Mouse (Mus musculus) forebrain, embryonic 16.5 days (tissue): ENCODE data around the gene Pea15a. TPM values are rescaled to one million over a fixed set of nuclear protein-coding genes. Genes with fewer than 3 reads are reported as not detected.

Experiments used
- ATAC-seq: fragments of 200-750 bp; cut with Nextera tagmentation; 2 replicates; pipeline ENCODE4 v1.8.0; 2017; ENCODE audit warnings: mild to moderate bottlenecking, moderate library complexity
- H3K27ac ChIP-seq: fragments of 300-500 bp; sonication (generic); 2 replicates; pipeline ENCODE4 v1.5.1; 2014; ENCODE audit warnings: low read length, control low read depth
- H3K27me3 ChIP-seq: fragments of 300-500 bp; sonication (generic); replicated peaks from 2 replicates; pipeline ENCODE4 v1.6.1; 2014; ENCODE audit warnings: low read length; ENCODE audit not compliant: control insufficient read depth, insufficient read depth
- H3K36me3 ChIP-seq: fragments of 300-500 bp; sonication (generic); 2 replicates; pipeline ENCODE4 v1.6.1; 2014; ENCODE audit not compliant: control insufficient read depth, insufficient read depth
- H3K4me1 ChIP-seq: fragments of 300-500 bp; sonication (generic); replicated peaks from 2 replicates; pipeline ENCODE4 v1.6.1; 2014; ENCODE audit warnings: low read length; ENCODE audit not compliant: control insufficient read depth, insufficient read depth
- H3K4me2 ChIP-seq: fragments of 300-500 bp; sonication (generic); 2 replicates; pipeline ENCODE4 v1.6.1; 2014; ENCODE audit warnings: mild to moderate bottlenecking, low read length, control low read depth
- H3K4me3 ChIP-seq: fragments of 300-500 bp; sonication (generic); replicated peaks from 2 replicates; pipeline ENCODE4 v1.5.1; 2014; ENCODE audit warnings: mild to moderate bottlenecking, low read length, control low read depth
- H3K9ac ChIP-seq: fragments of 300-500 bp; sonication (generic); replicated peaks from 2 replicates; pipeline ENCODE4 v1.6.1; 2014; ENCODE audit warnings: low read depth, low read length, control low read depth
- H3K9me3 ChIP-seq: fragments of 300-500 bp; sonication (generic); 2 replicates; pipeline ENCODE4 v1.6.1; 2016; ENCODE audit warnings: low read length; ENCODE audit not compliant: control insufficient read depth
- WGBS: fragments of 180-500 bp; shearing (Covaris S2); extraction: QIAGEN DNeasy Blood & Tissue Kit; methylation state at CpG from one replicate; pipeline ENCODE4 v1.1.7; 2014; 5-methylcytosine and 5-hydroxymethylcytosine counted together
- polyA plus RNA-seq: library from polyadenylated mRNA; unstranded; fragments of >200 nt; fragmentation: Nextera tagmentation; extraction: Ambion mirVana; gene quantifications from 2 replicates; pipeline ENCODE4 v1.2.1, GENCODE M21; 2015

The Pea15a gene
- polyA plus RNA-seq, 1 experiment from 2014 or later: 472 TPM

DNA sequence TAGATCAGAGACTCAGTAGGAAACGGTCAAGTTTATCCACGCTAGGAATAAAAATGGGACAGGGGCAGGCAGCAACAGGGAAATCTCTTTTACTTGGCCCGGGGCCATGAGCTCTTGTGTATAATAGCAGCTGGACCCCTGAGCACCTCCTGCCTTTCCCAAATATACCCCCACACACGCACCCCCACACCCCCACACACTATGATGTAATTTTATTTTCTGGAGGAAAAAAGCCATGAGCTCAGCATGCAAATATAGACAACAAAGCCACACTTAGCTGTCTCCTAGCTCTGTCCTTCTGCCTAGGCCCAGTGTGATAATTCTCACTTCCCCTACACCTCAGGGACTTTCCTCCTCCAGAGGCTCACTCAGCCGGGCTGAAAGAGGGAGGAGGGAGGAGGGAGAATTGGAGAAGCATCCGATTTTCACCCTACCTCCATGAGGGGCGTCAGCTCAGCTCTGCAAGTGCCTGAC, 544 bp upstream of the Pea15a start:
- Histone ChIP-seq H3K27ac (peak overlapping the region; percentile 91), H3K27me3 (no peaks in the 10 kb centered on the region), H3K4me2 (peak overlapping the region; percentile 95), H3K4me1 (peaks cover 47% of the 10 kb centered on the region), H3K9me3 (no peaks in the 10 kb centered on the region), H3K4me3 (peak overlapping the region; percentile 69), H3K36me3 (no peaks in the 10 kb centered on the region), H3K9ac (peak overlapping the region; percentile 91)
- ATAC-seq: peak; percentile 8; the same call in 1 of the 2 replicates
- WGBS: 5% methylated on average over 7 of the region's 7 CpGs

DNA sequence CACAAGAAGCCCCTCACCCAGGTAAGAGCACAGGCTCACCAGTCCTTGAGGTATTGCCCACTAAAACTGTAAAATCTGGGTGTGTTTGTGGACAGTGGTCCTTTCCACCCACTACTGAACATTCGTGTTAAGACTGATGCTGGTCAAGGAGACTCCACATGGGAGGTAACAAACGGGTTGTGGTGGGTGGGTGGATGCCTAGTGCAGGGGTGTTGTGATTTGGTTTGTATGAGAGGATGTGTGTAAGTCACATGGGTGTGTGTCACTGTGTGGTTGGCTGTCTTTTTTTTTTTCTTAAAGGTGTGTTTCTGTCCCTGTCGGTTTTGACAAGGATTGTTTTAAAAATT, 890 bp downstream of the Pea15a start:
- Histone ChIP-seq H3K4me2 (peak overlapping the region; percentile 95), H3K9ac (peak overlapping the region; percentile 91), H3K27me3 (no peaks in the 10 kb centered on the region), H3K4me1 (peaks cover 61% of the 10 kb centered on the region), H3K27ac (peak overlapping the region; percentile 91), H3K4me3 (peak overlapping the region; percentile 69), H3K36me3 (no peaks in the 10 kb centered on the region), H3K9me3 (no peaks in the 10 kb centered on the region)
- WGBS: 0% methylated on average over 3 of the region's 3 CpGs
- peak; percentile 4; the same call in 1 of the 2 replicates for ATAC-seq

DNA sequence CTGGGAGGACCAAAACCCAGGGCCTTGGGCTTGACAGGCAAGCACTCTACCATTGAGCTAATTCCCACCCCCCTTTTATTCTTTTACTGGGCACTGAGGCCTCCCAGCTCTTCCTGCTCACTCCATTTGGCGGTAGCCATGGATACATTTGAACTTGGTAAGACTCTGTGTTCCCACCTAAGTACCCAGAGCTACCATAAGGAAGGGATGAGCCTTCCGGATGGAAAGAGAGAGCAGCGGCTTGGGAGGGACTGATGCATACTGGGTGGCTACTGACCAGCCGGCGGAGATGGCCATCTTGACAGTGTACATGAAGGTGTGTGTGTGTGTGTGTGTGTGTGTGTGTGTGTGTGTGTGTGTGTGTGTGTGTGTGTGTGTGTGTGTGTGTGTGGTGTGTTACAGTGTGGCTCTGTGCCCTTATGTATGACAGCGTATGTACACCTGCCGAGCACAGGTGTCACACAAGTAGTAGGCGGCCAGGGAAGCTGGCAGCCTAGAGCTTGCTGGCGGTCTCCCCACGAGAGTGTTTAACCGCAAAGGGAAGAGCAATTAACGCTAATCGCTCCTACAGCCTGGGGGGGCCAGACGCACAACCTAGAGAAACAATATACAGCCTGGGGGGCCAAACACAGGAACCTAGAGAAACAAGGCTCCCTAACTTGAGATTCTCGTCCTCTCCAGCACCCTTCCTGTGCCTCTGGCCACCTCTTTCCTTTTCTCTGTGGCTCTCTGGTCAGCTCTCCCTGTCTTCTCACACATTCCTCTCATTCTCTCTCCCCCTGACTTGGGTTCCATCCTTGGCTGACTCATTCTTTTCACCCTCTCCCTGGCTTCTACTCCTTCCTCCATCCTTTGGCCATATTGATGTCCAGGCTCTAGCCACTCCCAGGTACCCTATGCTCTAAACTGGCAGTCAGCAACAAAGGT, 1.5 kb downstream of the Pea15a start:
- no peaks in the 10 kb centered on the region for H3K27me3 ChIP-seq
- H3K4me2 ChIP-seq: peak overlapping the region; percentile 95
- peaks cover 67% of the 10 kb centered on the region for H3K4me1 ChIP-seq
- peak overlapping the region; percentile 91 for H3K9ac ChIP-seq
- WGBS: 4% methylated on average over 15 of the region's 15 CpGs
- ATAC-seq: no peak
- H3K4me3 ChIP-seq: peak overlapping the region; percentile 69
- no peaks in the 10 kb centered on the region for H3K9me3 ChIP-seq
- peak overlapping the region; percentile 99 for H3K27ac ChIP-seq
- H3K36me3 ChIP-seq: no peaks in the 10 kb centered on the region

DNA sequence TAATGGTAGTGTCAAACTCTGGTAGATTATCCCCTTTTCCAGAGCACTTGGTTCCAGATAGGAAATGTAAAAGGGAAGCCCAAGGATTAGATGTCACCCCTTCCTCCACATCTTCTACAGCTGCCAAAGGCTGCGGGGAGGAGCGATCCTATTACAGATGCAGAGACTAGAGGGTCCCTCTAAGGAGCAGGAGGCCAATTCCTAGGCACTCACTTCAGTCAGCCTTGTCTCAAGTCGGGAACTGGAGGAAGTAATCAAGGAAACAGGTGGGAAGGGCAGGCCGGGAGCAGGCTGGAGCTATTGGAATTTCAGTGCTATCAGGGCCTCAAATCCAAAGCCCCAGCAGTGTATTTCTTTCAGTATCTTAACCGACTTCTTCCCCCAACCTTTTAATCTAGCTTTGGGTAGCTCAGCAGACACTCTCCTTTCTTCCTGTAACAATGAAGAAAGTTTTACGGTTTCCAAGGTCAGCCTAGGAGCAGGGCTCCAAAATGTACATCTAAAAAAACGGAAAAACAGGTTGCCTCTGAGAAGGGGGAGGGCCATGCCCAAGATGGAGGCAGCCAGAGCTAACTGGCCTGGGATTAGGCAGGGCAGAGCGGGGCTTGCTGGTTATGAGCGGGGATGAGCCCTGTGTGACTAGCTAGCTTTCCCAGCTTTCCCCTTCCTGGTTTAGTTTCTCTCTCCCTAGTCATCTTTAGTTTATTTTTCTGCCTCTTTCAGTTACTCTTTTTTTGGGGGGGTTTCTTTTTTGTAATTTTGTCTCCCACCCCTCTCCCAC, 2.4 kb downstream of the Pea15a start:
- Histone ChIP-seq H3K27ac (peak overlapping the region; percentile 99), H3K36me3 (no peaks in the 10 kb centered on the region), H3K4me3 (peak overlapping the region; percentile 69), H3K9ac (peak overlapping the region; percentile 53), H3K27me3 (no peaks in the 10 kb centered on the region), H3K4me2 (peak overlapping the region; percentile 95), H3K9me3 (no peaks in the 10 kb centered on the region), H3K4me1 (peaks cover 70% of the 10 kb centered on the region)
- WGBS: 3% methylated on average over 9 of the region's 9 CpGs
- ATAC-seq: no peak

DNA sequence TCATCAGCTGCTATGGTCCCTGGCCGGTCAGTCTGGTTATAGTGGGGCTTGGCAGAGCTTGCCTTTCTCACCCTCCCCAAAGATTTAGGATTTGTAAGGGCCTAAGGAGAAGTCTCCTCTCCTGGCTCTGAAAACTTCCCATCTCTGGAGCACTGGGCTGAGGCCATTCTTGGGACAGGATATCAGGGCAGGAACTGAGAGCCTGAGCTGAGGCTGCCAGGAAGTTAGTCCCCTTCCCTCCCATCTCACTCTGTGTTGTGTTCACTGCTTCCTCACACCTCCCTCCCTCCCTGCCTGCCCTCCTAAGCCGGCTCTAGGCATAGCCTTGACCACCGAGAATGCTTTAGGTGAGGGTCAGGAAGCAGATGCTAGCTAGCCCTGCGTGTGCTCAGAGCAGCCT, 3.0 kb downstream of the Pea15a start:
- no peak overlapping the region for H3K9ac ChIP-seq
- H3K4me1 ChIP-seq: peaks cover 70% of the 10 kb centered on the region
- H3K4me3 ChIP-seq: peak overlapping the region; percentile 69
- WGBS: 3% methylated on average over 4 of the region's 4 CpGs
- peak overlapping the region; percentile 99 for H3K27ac ChIP-seq
- peak overlapping the region; percentile 95 for H3K4me2 ChIP-seq
- no peak for ATAC-seq
- no peaks in the 10 kb centered on the region for H3K9me3 ChIP-seq
- H3K27me3 ChIP-seq: no peaks in the 10 kb centered on the region
- no peaks in the 10 kb centered on the region for H3K36me3 ChIP-seq

- Histone ChIP-seq H3K9me3 (no peaks in the 10 kb centered on the region), H3K4me1 (peaks cover 70% of the 10 kb centered on the region), H3K9ac (peak overlapping the region; percentile 46; the same call in 1 of the 2 replicates), H3K4me2 (peak overlapping the region; percentile 95), H3K36me3 (no peaks in the 10 kb centered on the region), H3K27ac (peak overlapping the region; percentile 99), H3K27me3 (no peaks in the 10 kb centered on the region), H3K4me3 (no peak overlapping the region; the same call in 1 of the 2 replicates)
- 2% methylated on average over 2 of the region's 2 CpGs for WGBS
- ATAC-seq: peak; percentile 6; the same call in 1 of the 2 replicates
Measured at GRCm38 (mm10) chr1:172202894-172203522, 3.6 kb downstream of the Pea15a start.

GRCm38 (mm10) chr1:172201967-172202880, 4.4 kb downstream of the Pea15a start:
- H3K4me1 ChIP-seq: peaks cover 65% of the 10 kb centered on the region
- no peaks in the 10 kb centered on the region for H3K27me3 ChIP-seq
- H3K4me2 ChIP-seq: peak overlapping the region; percentile 95
- H3K36me3 ChIP-seq: peaks cover 3% of the 10 kb centered on the region; the same call in 1 of the 2 replicates
- peak overlapping the region; percentile 15 for H3K4me3 ChIP-seq
- no peaks in the 10 kb centered on the region for H3K9me3 ChIP-seq
- H3K9ac ChIP-seq: peak overlapping the region; percentile 46
- H3K27ac ChIP-seq: peak overlapping the region; percentile 99
- WGBS: 5% methylated on average over 14 of the region's 14 CpGs
- ATAC-seq: no peak

- Histone ChIP-seq H3K27ac (peak overlapping the region; percentile 99), H3K27me3 (no peaks in the 10 kb centered on the region), H3K4me3 (peak overlapping the region; percentile 26), H3K36me3 (peaks cover 12% of the 10 kb centered on the region), H3K4me1 (peaks cover 59% of the 10 kb centered on the region), H3K9ac (peak overlapping the region; percentile 51), H3K9me3 (no peaks in the 10 kb centered on the region), H3K4me2 (peak overlapping the region; percentile 95)
- WGBS: 4% methylated on average over 6 of the region's 7 CpGs
- peak; percentile 77 for ATAC-seq
Measured at GRCm38 (mm10) chr1:172200871-172201447, 5.6 kb downstream of the Pea15a start.
